Mouse (Mus musculus): ENCODE data around the gene Cdkl3. TPM values are rescaled to one million over a fixed set of nuclear protein-coding genes. Genes with fewer than 3 reads are reported as not detected.

The Cdkl3 gene
- polyA plus RNA-seq, 1 experiment from 2014 or later = 13.2 TPM

DNA sequence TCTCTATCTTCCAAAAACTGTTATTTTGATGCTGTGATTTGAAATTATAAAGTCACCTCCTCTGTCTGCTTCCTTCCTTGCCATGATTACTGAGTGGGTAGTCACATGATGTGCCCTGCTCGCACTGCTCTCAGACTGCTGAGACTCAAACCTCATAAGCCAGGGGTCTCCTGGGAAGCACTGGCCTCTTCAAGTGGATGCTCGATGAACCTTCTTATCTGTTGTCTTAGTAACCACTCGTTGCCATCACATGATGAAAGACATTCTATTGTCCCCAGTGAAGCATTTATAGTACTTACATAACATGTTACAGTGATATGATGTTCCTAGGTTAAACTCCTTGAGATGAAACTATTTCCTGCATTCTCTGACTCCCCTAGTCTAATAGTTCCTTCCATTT is 33.6 kb downstream of the Cdkl3 start:
- Histone ChIP-seq H3K27me3 (ENCODE audit: control insufficient read depth, insufficient read depth, low read length) (no peaks in the 10 kb centered on the region), H3K4me3 (ENCODE audit: low read depth, low read length) (no peak overlapping the region), H3K9me3 (ENCODE audit: control insufficient read depth, low read length) (no peaks in the 10 kb centered on the region), H3K27ac (ENCODE audit: low read depth, low read length) (no peak overlapping the region), H3K9ac (ENCODE audit: low read length) (no peak overlapping the region), H3K36me3 (ENCODE audit: control insufficient read depth, insufficient read depth, low read length) (no peaks in the 10 kb centered on the region), H3K4me1 (replicated peaks; ENCODE audit: control insufficient read depth, insufficient read depth, low read length) (no peaks in the 10 kb centered on the region), H3K4me2 (ENCODE audit: low read depth, low read length, severe bottlenecking) (no peak overlapping the region)
- WGBS = 70% methylated on average over 3 of the region's 3 CpGs
- DNase-seq (ENCODE audit: low spot score) (no peak), ATAC-seq (replicated peaks; ENCODE audit: low FRiP score) (no peak)

DNA sequence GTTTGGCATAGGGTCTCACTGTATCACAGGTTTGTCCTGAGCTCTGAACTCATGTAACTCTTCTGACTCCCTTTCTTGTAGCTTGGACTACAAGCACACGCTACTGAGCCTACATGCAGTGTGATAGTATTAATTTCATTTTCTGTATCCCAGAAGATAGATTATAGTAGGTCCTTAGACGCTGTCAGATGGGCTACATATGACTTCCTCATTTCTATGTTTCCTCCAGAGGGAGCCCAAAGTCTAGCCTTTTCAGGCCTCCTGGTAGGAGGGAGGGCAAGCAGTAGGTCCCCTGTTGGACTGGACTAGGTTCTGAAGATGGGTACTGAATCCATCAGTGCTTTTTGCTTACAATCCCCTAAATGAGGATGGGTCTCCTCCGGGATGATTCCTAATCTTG is 39.2 kb downstream of the Cdkl3 start:
- no peak overlapping the region for H3K9ac ChIP-seq (ENCODE audit: low read length)
- H3K9me3 ChIP-seq (ENCODE audit: control insufficient read depth, low read length) = no peaks in the 10 kb centered on the region
- H3K4me2 ChIP-seq (ENCODE audit: low read depth, low read length, severe bottlenecking) = no peak overlapping the region
- no peak overlapping the region for H3K27ac ChIP-seq (ENCODE audit: low read depth, low read length)
- no peak for DNase-seq (ENCODE audit: low spot score)
- no peaks in the 10 kb centered on the region for H3K27me3 ChIP-seq (ENCODE audit: control insufficient read depth, insufficient read depth, low read length)
- H3K4me3 ChIP-seq (ENCODE audit: low read depth, low read length) = no peak overlapping the region
- ATAC-seq (replicated peaks; ENCODE audit: low FRiP score) = no peak
- no peaks in the 10 kb centered on the region for H3K4me1 ChIP-seq (replicated peaks; ENCODE audit: control insufficient read depth, insufficient read depth, low read length)
- 83% methylated on average over 3 of the region's 3 CpGs for WGBS
- H3K36me3 ChIP-seq (ENCODE audit: control insufficient read depth, insufficient read depth, low read length) = no peaks in the 10 kb centered on the region

GRCm38 (mm10) chr11:52044156-52044555 is 40.1 kb downstream of the Cdkl3 start:
- Histone ChIP-seq H3K9ac (ENCODE audit: low read length) (no peak overlapping the region), H3K27ac (ENCODE audit: low read depth, low read length) (no peak overlapping the region), H3K4me2 (ENCODE audit: low read depth, low read length, severe bottlenecking) (no peak overlapping the region), H3K36me3 (ENCODE audit: control insufficient read depth, insufficient read depth, low read length) (no peaks in the 10 kb centered on the region), H3K27me3 (ENCODE audit: control insufficient read depth, insufficient read depth, low read length) (no peaks in the 10 kb centered on the region), H3K4me1 (replicated peaks; ENCODE audit: control insufficient read depth, insufficient read depth, low read length) (no peaks in the 10 kb centered on the region), H3K4me3 (ENCODE audit: low read depth, low read length) (no peak overlapping the region), H3K9me3 (ENCODE audit: control insufficient read depth, low read length) (no peaks in the 10 kb centered on the region)
- ATAC-seq (replicated peaks; ENCODE audit: low FRiP score) (no peak), DNase-seq (ENCODE audit: low spot score) (no peak)

- DNase-seq (ENCODE audit: low spot score) = no peak
- Histone ChIP-seq H3K4me1 (replicated peaks; ENCODE audit: control insufficient read depth, insufficient read depth, low read length) (no peaks in the 10 kb centered on the region), H3K9me3 (ENCODE audit: control insufficient read depth, low read length) (no peaks in the 10 kb centered on the region), H3K27ac (ENCODE audit: low read depth, low read length) (no peak overlapping the region), H3K27me3 (ENCODE audit: control insufficient read depth, insufficient read depth, low read length) (no peaks in the 10 kb centered on the region), H3K36me3 (ENCODE audit: control insufficient read depth, insufficient read depth, low read length) (no peaks in the 10 kb centered on the region), H3K4me2 (ENCODE audit: low read depth, low read length, severe bottlenecking) (no peak overlapping the region), H3K9ac (ENCODE audit: low read length) (no peak overlapping the region), H3K4me3 (ENCODE audit: low read depth, low read length) (no peak overlapping the region)
- WGBS = 51% methylated on average over 4 of the region's 4 CpGs
- no peak for ATAC-seq (replicated peaks; ENCODE audit: low FRiP score)
Measured at GRCm38 (mm10) chr11:52046446-52047165, 42.6 kb downstream of the Cdkl3 start.

GRCm38 (mm10) chr11:52053371-52053770 is 49.4 kb downstream of the Cdkl3 start:
- Histone ChIP-seq H3K27me3 (ENCODE audit: control insufficient read depth, insufficient read depth, low read length) (no peaks in the 10 kb centered on the region), H3K9me3 (ENCODE audit: control insufficient read depth, low read length) (no peaks in the 10 kb centered on the region), H3K9ac (ENCODE audit: low read length) (no peak overlapping the region), H3K4me1 (replicated peaks; ENCODE audit: control insufficient read depth, insufficient read depth, low read length) (no peaks in the 10 kb centered on the region), H3K4me2 (ENCODE audit: low read depth, low read length, severe bottlenecking) (no peak overlapping the region), H3K27ac (ENCODE audit: low read depth, low read length) (no peak overlapping the region), H3K4me3 (ENCODE audit: low read depth, low read length) (no peak overlapping the region), H3K36me3 (ENCODE audit: control insufficient read depth, insufficient read depth, low read length) (no peaks in the 10 kb centered on the region)
- WGBS = 90% methylated on average over 6 of the region's 6 CpGs
- DNase-seq (ENCODE audit: low spot score) (no peak), ATAC-seq (replicated peaks; ENCODE audit: low FRiP score) (no peak)

- Histone ChIP-seq H3K4me3 (ENCODE audit: low read depth, low read length) (no peak overlapping the region), H3K9me3 (ENCODE audit: control insufficient read depth, low read length) (no peaks in the 10 kb centered on the region), H3K9ac (ENCODE audit: low read length) (no peak overlapping the region), H3K36me3 (ENCODE audit: control insufficient read depth, insufficient read depth, low read length) (no peaks in the 10 kb centered on the region), H3K27ac (ENCODE audit: low read depth, low read length) (no peak overlapping the region), H3K4me2 (ENCODE audit: low read depth, low read length, severe bottlenecking) (no peak overlapping the region), H3K27me3 (ENCODE audit: control insufficient read depth, insufficient read depth, low read length) (no peaks in the 10 kb centered on the region), H3K4me1 (replicated peaks; ENCODE audit: control insufficient read depth, insufficient read depth, low read length) (no peaks in the 10 kb centered on the region)
- DNase-seq (ENCODE audit: low spot score) (no peak), ATAC-seq (replicated peaks; ENCODE audit: low FRiP score) (no peak)
- 91% methylated on average over 3 of the region's 3 CpGs for WGBS
Measured at GRCm38 (mm10) chr11:52054728-52055127, 50.7 kb downstream of the Cdkl3 start.

DNA sequence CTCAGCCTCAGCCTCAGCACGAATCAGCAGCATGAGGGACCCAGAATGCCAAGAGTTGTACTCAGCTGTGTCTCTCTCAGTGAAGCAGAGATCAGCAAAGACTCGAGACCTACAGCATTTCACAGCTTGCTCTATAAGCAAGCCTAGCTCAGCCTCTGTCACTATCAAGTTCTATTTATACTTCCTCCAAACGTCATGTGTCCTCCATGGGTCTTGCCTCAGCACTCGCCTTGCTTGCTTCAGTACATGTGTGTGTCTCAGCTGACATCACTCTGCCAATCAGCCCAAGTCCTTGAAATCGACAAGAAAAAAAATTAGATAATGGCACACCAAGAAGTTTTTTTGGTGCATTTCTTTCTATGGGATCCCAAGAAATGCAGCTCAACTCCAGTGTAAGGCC is 52.2 kb downstream of the Cdkl3 start:
- H3K27me3 ChIP-seq (ENCODE audit: control insufficient read depth, insufficient read depth, low read length) = no peaks in the 10 kb centered on the region
- H3K4me3 ChIP-seq (ENCODE audit: low read depth, low read length) = no peak overlapping the region
- no peaks in the 10 kb centered on the region for H3K9me3 ChIP-seq (ENCODE audit: control insufficient read depth, low read length)
- H3K27ac ChIP-seq (ENCODE audit: low read depth, low read length) = no peak overlapping the region
- DNase-seq (ENCODE audit: low spot score) = no peak
- 86% methylated on average over 5 of the region's 5 CpGs for WGBS
- ATAC-seq (replicated peaks; ENCODE audit: low FRiP score) = no peak
- no peaks in the 10 kb centered on the region for H3K36me3 ChIP-seq (ENCODE audit: control insufficient read depth, insufficient read depth, low read length)
- no peaks in the 10 kb centered on the region for H3K4me1 ChIP-seq (replicated peaks; ENCODE audit: control insufficient read depth, insufficient read depth, low read length)
- H3K4me2 ChIP-seq (ENCODE audit: low read depth, low read length, severe bottlenecking) = no peak overlapping the region
- no peak overlapping the region for H3K9ac ChIP-seq (ENCODE audit: low read length)

- 82% methylated on average over 5 of the region's 5 CpGs for WGBS
- H3K4me1 ChIP-seq (replicated peaks; ENCODE audit: control insufficient read depth, insufficient read depth, low read length) = no peaks in the 10 kb centered on the region
- no peak overlapping the region for H3K27ac ChIP-seq (ENCODE audit: low read depth, low read length)
- H3K4me3 ChIP-seq (ENCODE audit: low read depth, low read length) = no peak overlapping the region
- no peaks in the 10 kb centered on the region for H3K9me3 ChIP-seq (ENCODE audit: control insufficient read depth, low read length)
- no peak overlapping the region for H3K4me2 ChIP-seq (ENCODE audit: low read depth, low read length, severe bottlenecking)
- DNase-seq (ENCODE audit: low spot score) = no peak
- H3K27me3 ChIP-seq (ENCODE audit: control insufficient read depth, insufficient read depth, low read length) = no peaks in the 10 kb centered on the region
- no peak for ATAC-seq (replicated peaks; ENCODE audit: low FRiP score)
- H3K9ac ChIP-seq (ENCODE audit: low read length) = no peak overlapping the region
- no peaks in the 10 kb centered on the region for H3K36me3 ChIP-seq (ENCODE audit: control insufficient read depth, insufficient read depth, low read length)
Measured at GRCm38 (mm10) chr11:52059001-52059400, 55.0 kb downstream of the Cdkl3 start.

DNA sequence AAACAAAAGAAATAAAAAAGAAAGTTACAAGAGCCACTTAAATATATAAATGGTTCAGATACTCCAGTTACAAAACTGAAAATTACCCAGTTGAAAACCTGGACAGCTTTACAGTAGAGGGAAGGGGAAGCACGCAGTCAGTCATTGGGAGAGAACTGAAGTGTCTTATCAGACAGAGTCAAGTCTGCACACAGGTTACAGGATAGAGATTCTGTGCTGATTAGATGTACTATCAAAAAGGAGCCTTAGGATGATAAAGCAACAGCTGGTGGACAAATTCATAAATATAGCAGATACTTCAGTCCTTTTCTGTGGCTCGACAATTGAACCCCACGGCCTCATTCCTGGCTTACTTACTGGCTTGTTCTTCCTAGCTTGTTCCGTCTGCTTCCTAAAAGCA is 56.3 kb downstream of the Cdkl3 start:
- 94% methylated on average over 4 of the region's 4 CpGs for WGBS

More for the DNA sequence above, 56.3 kb downstream of the Cdkl3 start:
- DNase-seq (ENCODE audit: low spot score) = no peak
- no peak overlapping the region for H3K4me3 ChIP-seq (ENCODE audit: low read depth, low read length)
- no peaks in the 10 kb centered on the region for H3K27me3 ChIP-seq (ENCODE audit: control insufficient read depth, insufficient read depth, low read length)
- no peaks in the 10 kb centered on the region for H3K4me1 ChIP-seq (replicated peaks; ENCODE audit: control insufficient read depth, insufficient read depth, low read length)
- no peaks in the 10 kb centered on the region for H3K9me3 ChIP-seq (ENCODE audit: control insufficient read depth, low read length)
- H3K36me3 ChIP-seq (ENCODE audit: control insufficient read depth, insufficient read depth, low read length) = no peaks in the 10 kb centered on the region
- H3K4me2 ChIP-seq (ENCODE audit: low read depth, low read length, severe bottlenecking) = no peak overlapping the region
- no peak overlapping the region for H3K27ac ChIP-seq (ENCODE audit: low read depth, low read length)
- H3K9ac ChIP-seq (ENCODE audit: low read length) = no peak overlapping the region
- no peak for ATAC-seq (replicated peaks; ENCODE audit: low FRiP score)

Data from forebrain, embryonic 11.5 days (tissue).